Mouse (Mus musculus): ENCODE data around the gene Fkbp1b. TPM values are rescaled to one million over a fixed set of nuclear protein-coding genes. Genes with fewer than 3 reads are reported as not detected.

Fkbp1b gene
- polyA plus RNA-seq, 1 experiment from 2014 or later: 19.6 TPM

- ATAC-seq (ENCODE audit: low FRiP score) (no peak), DNase-seq (ENCODE audit: low spot score) (no peak)
- Histone ChIP-seq H3K36me3 (ENCODE audit: control insufficient read depth, insufficient read depth, low read length) (no peaks in the 10 kb centered on the region), H3K4me3 (ENCODE audit: low read depth, low read length) (no peak overlapping the region), H3K4me2 (replicated peaks; ENCODE audit: low read depth, low read length) (no peak overlapping the region), H3K27ac (ENCODE audit: low read depth, low read length) (no peak overlapping the region), H3K27me3 (ENCODE audit: control insufficient read depth, insufficient read depth, low read length) (no peaks in the 10 kb centered on the region), H3K9me3 (ENCODE audit: control insufficient read depth, low read length) (no peaks in the 10 kb centered on the region), H3K4me1 (replicated peaks; ENCODE audit: control insufficient read depth, insufficient read depth, low read length) (no peaks in the 10 kb centered on the region), H3K9ac (ENCODE audit: low read depth, low read length) (no peak overlapping the region)
- WGBS: 82% methylated on average over 4 of the region's 4 CpGs
Observed at GRCm38 (mm10) chr12:4863654-4864337, 22.4 kb upstream of the Fkbp1b start.

GRCm38 (mm10) chr12:4862672-4863071 lies 21.3 kb upstream of the Fkbp1b start:
- WGBS: 92% methylated on average over 4 of the region's 4 CpGs
- no peak for DNase-seq (ENCODE audit: low spot score)
- Histone ChIP-seq H3K9ac (ENCODE audit: low read depth, low read length) (no peak overlapping the region), H3K9me3 (ENCODE audit: control insufficient read depth, low read length) (no peaks in the 10 kb centered on the region), H3K4me2 (replicated peaks; ENCODE audit: low read depth, low read length) (no peak overlapping the region), H3K27ac (ENCODE audit: low read depth, low read length) (no peak overlapping the region), H3K36me3 (ENCODE audit: control insufficient read depth, insufficient read depth, low read length) (no peaks in the 10 kb centered on the region), H3K4me1 (replicated peaks; ENCODE audit: control insufficient read depth, insufficient read depth, low read length) (no peaks in the 10 kb centered on the region), H3K27me3 (ENCODE audit: control insufficient read depth, insufficient read depth, low read length) (no peaks in the 10 kb centered on the region), H3K4me3 (ENCODE audit: low read depth, low read length) (no peak overlapping the region)
- ATAC-seq (ENCODE audit: low FRiP score): no peak

GRCm38 (mm10) chr12:4859241-4859914 lies 18.0 kb upstream of the Fkbp1b start:
- 0 out of 2 replicates have a peak, but pooled peaks cover 2% of the 10 kb centered on the region for H3K36me3 ChIP-seq (ENCODE audit: control insufficient read depth, insufficient read depth, low read length)
- DNase-seq (ENCODE audit: low spot score) (peak; percentile 33), ATAC-seq (ENCODE audit: low FRiP score) (peak; percentile 87)
- H3K9me3 ChIP-seq (ENCODE audit: control insufficient read depth, low read length): no peaks in the 10 kb centered on the region
- no peaks in the 10 kb centered on the region for H3K27me3 ChIP-seq (ENCODE audit: control insufficient read depth, insufficient read depth, low read length)
- H3K9ac ChIP-seq (ENCODE audit: low read depth, low read length): no peak overlapping the region
- peak overlapping the region; percentile 71 for H3K27ac ChIP-seq (ENCODE audit: low read depth, low read length)
- no peak overlapping the region for H3K4me3 ChIP-seq (ENCODE audit: low read depth, low read length)
- H3K4me2 ChIP-seq (replicated peaks; ENCODE audit: low read depth, low read length): no peak overlapping the region
- no peaks in the 10 kb centered on the region for H3K4me1 ChIP-seq (replicated peaks; ENCODE audit: control insufficient read depth, insufficient read depth, low read length)
- WGBS: 44% methylated on average over 11 of the region's 11 CpGs

DNA sequence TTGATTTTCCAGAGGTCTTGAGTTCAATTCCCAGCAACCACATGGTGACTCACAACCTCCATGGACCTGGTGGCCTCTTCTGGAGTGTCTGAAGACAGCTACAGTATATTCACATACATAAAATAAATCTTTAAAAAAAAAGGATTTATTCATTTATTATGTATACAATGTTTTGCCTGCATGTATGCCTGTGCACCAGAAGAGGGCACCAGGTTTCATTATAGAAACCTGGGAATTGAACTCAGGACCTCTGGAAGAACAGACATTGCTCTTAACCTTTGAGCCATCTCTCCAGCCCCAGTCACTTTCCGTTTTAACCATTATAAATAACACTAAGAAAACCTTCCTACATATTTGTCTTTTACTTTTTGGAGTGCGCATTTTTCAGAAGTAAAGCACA lies 15.4 kb upstream of the Fkbp1b start:
- Histone ChIP-seq H3K27ac (ENCODE audit: low read depth, low read length) (no peak overlapping the region), H3K36me3 (ENCODE audit: control insufficient read depth, insufficient read depth, low read length) (peaks cover 2% of the 10 kb centered on the region; the same call in 1 of the 2 replicates), H3K4me3 (ENCODE audit: low read depth, low read length) (no peak overlapping the region), H3K27me3 (ENCODE audit: control insufficient read depth, insufficient read depth, low read length) (no peaks in the 10 kb centered on the region), H3K4me2 (replicated peaks; ENCODE audit: low read depth, low read length) (no peak overlapping the region), H3K4me1 (replicated peaks; ENCODE audit: control insufficient read depth, insufficient read depth, low read length) (no peaks in the 10 kb centered on the region), H3K9me3 (ENCODE audit: control insufficient read depth, low read length) (no peaks in the 10 kb centered on the region), H3K9ac (ENCODE audit: low read depth, low read length) (no peak overlapping the region)
- no peak for ATAC-seq (ENCODE audit: low FRiP score)
- no peak for DNase-seq (ENCODE audit: low spot score)
- WGBS: 95% methylated on average over 2 of the region's 2 CpGs

DNA sequence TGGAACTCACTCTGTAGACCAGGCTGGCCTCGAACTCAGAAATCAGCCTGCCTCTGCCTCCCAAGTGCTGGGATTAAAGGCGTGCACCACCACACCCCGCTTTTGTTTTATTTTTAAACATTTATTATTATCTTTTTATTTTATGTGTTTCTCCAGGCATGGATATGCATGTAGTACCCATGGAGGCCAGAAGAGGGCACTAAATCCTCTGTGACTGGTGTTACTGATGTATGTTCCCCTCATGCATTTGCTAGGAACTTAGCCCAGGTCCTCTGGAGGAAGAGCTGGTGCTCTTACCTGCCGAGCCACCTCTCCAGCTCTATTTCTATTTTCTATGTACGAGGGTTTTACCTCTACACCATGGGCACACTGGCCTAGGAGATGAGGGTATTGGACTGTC lies 14.8 kb upstream of the Fkbp1b start:
- Histone ChIP-seq H3K9me3 (ENCODE audit: control insufficient read depth, low read length) (no peaks in the 10 kb centered on the region), H3K9ac (ENCODE audit: low read depth, low read length) (no peak overlapping the region), H3K4me1 (replicated peaks; ENCODE audit: control insufficient read depth, insufficient read depth, low read length) (no peaks in the 10 kb centered on the region), H3K36me3 (ENCODE audit: control insufficient read depth, insufficient read depth, low read length) (peaks cover 2% of the 10 kb centered on the region; the same call in 1 of the 2 replicates), H3K4me2 (replicated peaks; ENCODE audit: low read depth, low read length) (no peak overlapping the region), H3K27me3 (ENCODE audit: control insufficient read depth, insufficient read depth, low read length) (no peaks in the 10 kb centered on the region), H3K4me3 (ENCODE audit: low read depth, low read length) (no peak overlapping the region), H3K27ac (ENCODE audit: low read depth, low read length) (no peak overlapping the region)
- ATAC-seq (ENCODE audit: low FRiP score) (no peak), DNase-seq (ENCODE audit: low spot score) (peak; percentile 24)
- 99% methylated on average over 5 of the region's 5 CpGs for whole genome bisulfite sequencing

- under 1% methylated on average over 12 of the region's 12 CpGs for WGBS
- DNase-seq (ENCODE audit: low spot score): peak; percentile 60
- no peaks in the 10 kb centered on the region for H3K36me3 ChIP-seq (ENCODE audit: control insufficient read depth, insufficient read depth, low read length)
- peak overlapping the region; percentile 51 for H3K4me2 ChIP-seq (replicated peaks; ENCODE audit: low read depth, low read length)
- peak overlapping the region; percentile 50 for H3K9ac ChIP-seq (ENCODE audit: low read depth, low read length)
- H3K27me3 ChIP-seq (ENCODE audit: control insufficient read depth, insufficient read depth, low read length): peaks cover 9% of the 10 kb centered on the region; the same call in 1 of the 2 replicates
- peak; percentile 50; the same call in 1 of the 2 replicates for ATAC-seq (ENCODE audit: low FRiP score)
- no peak overlapping the region for H3K27ac ChIP-seq (ENCODE audit: low read depth, low read length)
- peak overlapping the region; percentile 56 for H3K4me3 ChIP-seq (ENCODE audit: low read depth, low read length)
- H3K9me3 ChIP-seq (ENCODE audit: control insufficient read depth, low read length): no peaks in the 10 kb centered on the region
- H3K4me1 ChIP-seq (replicated peaks; ENCODE audit: control insufficient read depth, insufficient read depth, low read length): 0 out of 2 replicates have a peak, but pooled peaks cover 2% of the 10 kb centered on the region
Observed at GRCm38 (mm10) chr12:4843741-4844140, 2.4 kb upstream of the Fkbp1b start.

- Histone ChIP-seq H3K9ac (ENCODE audit: low read depth, low read length) (peak within 1 kb of the TSS; percentile 50), H3K27me3 (ENCODE audit: control insufficient read depth, insufficient read depth, low read length) (peaks cover 9% of the 10 kb centered on the region; the same call in 1 of the 2 replicates), H3K36me3 (ENCODE audit: control insufficient read depth, insufficient read depth, low read length) (no peaks in the 10 kb centered on the region), H3K4me2 (replicated peaks; ENCODE audit: low read depth, low read length) (peak within 1 kb of the TSS; percentile 51), H3K27ac (ENCODE audit: low read depth, low read length) (no peak within 1 kb of the TSS), H3K4me1 (replicated peaks; ENCODE audit: control insufficient read depth, insufficient read depth, low read length) (0 out of 2 replicates have a peak, but pooled peaks cover 2% of the 10 kb centered on the region), H3K9me3 (ENCODE audit: control insufficient read depth, low read length) (no peaks in the 10 kb centered on the region), H3K4me3 (ENCODE audit: low read depth, low read length) (peak within 1 kb of the TSS; percentile 56)
- WGBS: under 1% methylated on average over 30 of the region's 30 CpGs
- peak; percentile 93 for ATAC-seq (ENCODE audit: low FRiP score)
- DNase-seq (ENCODE audit: low spot score): peak; percentile 93
Observed at GRCm38 (mm10) chr12:4842890-4843597, 1.7 kb upstream of the Fkbp1b start, which contains the start of gene Wdcp. Gene Wdcp (plus strand): TSS chr12:4843303.

DNA sequence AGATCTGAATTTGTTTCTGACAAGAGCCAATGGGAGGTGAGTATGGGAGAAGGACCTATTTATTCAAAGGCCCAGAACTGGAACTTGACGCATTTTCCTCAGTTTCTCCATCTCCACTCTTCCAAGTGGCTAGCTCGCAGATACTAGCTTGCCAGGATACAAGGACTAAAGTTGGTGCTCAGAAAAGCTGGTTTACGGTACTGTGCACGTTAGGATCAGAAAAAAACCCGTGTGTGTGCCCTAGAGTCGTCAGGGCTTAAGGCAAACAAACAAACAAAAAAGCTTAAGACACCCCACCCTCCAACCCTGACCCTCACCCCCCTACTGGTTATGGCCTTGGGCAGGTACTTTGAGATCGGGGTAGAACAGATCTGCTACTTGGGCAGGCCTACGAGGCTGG lies 1.1 kb upstream of the Fkbp1b start:
- 82% methylated on average over 8 of the region's 8 CpGs for WGBS
- Histone ChIP-seq H3K9ac (ENCODE audit: low read depth, low read length) (no peak overlapping the region), H3K9me3 (ENCODE audit: control insufficient read depth, low read length) (no peaks in the 10 kb centered on the region), H3K4me1 (replicated peaks; ENCODE audit: control insufficient read depth, insufficient read depth, low read length) (0 out of 2 replicates have a peak, but pooled peaks cover 2% of the 10 kb centered on the region), H3K27me3 (ENCODE audit: control insufficient read depth, insufficient read depth, low read length) (peaks cover 9% of the 10 kb centered on the region; the same call in 1 of the 2 replicates), H3K4me3 (ENCODE audit: low read depth, low read length) (no peak overlapping the region), H3K36me3 (ENCODE audit: control insufficient read depth, insufficient read depth, low read length) (no peaks in the 10 kb centered on the region), H3K4me2 (replicated peaks; ENCODE audit: low read depth, low read length) (no peak overlapping the region), H3K27ac (ENCODE audit: low read depth, low read length) (no peak overlapping the region)
- ATAC-seq (ENCODE audit: low FRiP score) (0 out of 2 replicates have a peak, but pooled peaks have one; percentile 17), DNase-seq (ENCODE audit: low spot score) (no peak)
